Mouse (Mus musculus): ENCODE data around the gene Cped1.

DNA sequence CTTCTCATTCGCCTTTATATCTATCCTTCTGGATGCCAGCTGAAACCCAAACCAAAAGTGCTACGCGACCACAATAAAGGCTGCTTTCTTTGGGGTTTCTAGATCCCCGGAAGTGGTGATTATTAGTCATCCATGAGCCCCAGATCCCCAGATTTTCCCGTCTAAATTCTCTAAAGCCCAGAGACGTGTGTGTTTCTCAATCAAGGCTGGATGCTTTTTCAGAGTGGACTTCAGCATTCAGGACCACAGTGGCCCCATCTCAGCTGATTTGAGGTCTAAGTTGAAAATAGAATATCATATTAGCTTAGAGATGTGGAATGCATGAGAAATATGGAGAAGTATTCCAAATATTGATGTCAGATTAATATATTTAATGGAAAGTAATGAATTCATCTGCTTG lies 226.4 kb downstream of the Cped1 start:
- no peak for TF ChIP-seq CTCF (IDR thresholded peaks at IDR 0.05; ENCODE audit: insufficient read depth, low read depth, low read length)
- TF ChIP-seq POLR2A (IDR thresholded peaks at IDR 0.05; ENCODE audit: insufficient read depth, low read depth, low read length), result no peak

All from olfactory bulb, adult 2 months (tissue).